ENCODE assay signal across 8 mouse cellular contexts in the genomic region with DNA sequence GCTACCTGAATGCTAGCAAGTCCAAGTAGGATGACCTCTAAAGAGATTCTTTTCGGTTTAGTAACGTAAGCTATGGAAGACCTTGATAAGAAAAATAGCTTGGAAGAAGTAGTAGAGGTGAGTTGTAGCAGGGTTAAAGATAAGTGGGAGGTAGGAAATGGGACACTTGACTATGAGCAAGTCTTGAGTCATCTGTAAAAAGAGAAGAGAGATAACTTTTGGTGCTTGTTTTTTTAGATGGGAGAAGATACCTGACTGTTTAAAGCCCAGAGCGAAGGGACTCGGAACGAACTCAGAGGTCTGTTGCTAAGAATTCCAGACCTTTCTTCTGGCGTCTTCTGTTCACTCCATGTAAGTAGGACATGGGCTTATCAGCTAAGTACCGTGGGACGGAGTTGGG. TPM values are rescaled to one million over a fixed set of nuclear protein-coding genes. Genes with fewer than 3 reads are reported as not detected.
DNase-seq lines count a peak whose midpoint lies in the region; ATAC-seq and TF ChIP-seq lines count a peak whose summit lies in the region.

A gene (plus strand): TSS at position 301 of the 400 bp plus-strand sequence.

- no peaks in the 10 kb centered on the region for H3K4me1 ChIP-seq in cortical plate, adult 2 months (ENCODE audit: control insufficient read depth, insufficient read depth, low read length)
- H3K4me1 ChIP-seq in hindbrain, embryonic 15.5 days (replicated peaks), result peaks cover 27% of the 10 kb centered on the region
- H3K4me1 ChIP-seq in midbrain, embryonic 10.5 days, result peaks cover 26% of the 10 kb centered on the region

- no peaks in the 10 kb centered on the region for H3K36me3 ChIP-seq in hindbrain, embryonic 15.5 days
- 0 out of 2 replicates have a peak, but pooled peaks cover 3% of the 10 kb centered on the region for H3K36me3 ChIP-seq in midbrain, embryonic 10.5 days

- no peak for TF ChIP-seq POLR2A in cortical plate, adult 2 months (IDR thresholded peaks at IDR 0.05; ENCODE audit: extremely low read depth, insufficient read depth, low read length)

- WGBS in hindbrain, embryonic 15.5 days, result 92% methylated on average over 8 of the region's 8 CpGs
- 92% methylated on average over 8 of the region's 8 CpGs for WGBS in midbrain, embryonic 10.5 days

- peak within 1 kb of the TSS; percentile 66 for H3K4me2 ChIP-seq in hindbrain, embryonic 15.5 days

- H3K27ac ChIP-seq in cortical plate, adult 2 months (ENCODE audit: insufficient read depth, low read length), result peak within 1 kb of the TSS; percentile 89
- peak within 1 kb of the TSS; percentile 95 for H3K27ac ChIP-seq in hindbrain, embryonic 15.5 days (replicated peaks)
- H3K27ac ChIP-seq in midbrain, embryonic 10.5 days (replicated peaks), result peak within 1 kb of the TSS; percentile 93

- peak within 1 kb of the TSS; percentile 51 for H3K4me3 ChIP-seq in cortical plate, adult 2 months (ENCODE audit: insufficient read depth, low read length)
- peak within 1 kb of the TSS; percentile 71 for H3K4me3 ChIP-seq in hindbrain, embryonic 15.5 days
- peak within 1 kb of the TSS; percentile 76 for H3K4me3 ChIP-seq in midbrain, embryonic 10.5 days

- H3K9me3 ChIP-seq in hindbrain, embryonic 15.5 days, result no peaks in the 10 kb centered on the region
- H3K9me3 ChIP-seq in midbrain, embryonic 10.5 days (replicated peaks), result peaks cover 10% of the 10 kb centered on the region; the same call in 1 of the 2 replicates

- no peak for DNase-seq in layer of hippocampus, adult 8-10 months (ENCODE audit: low spot score in 2 of 2)
- no peak for DNase-seq in layer of hippocampus, adult 9-10 months (ENCODE audit: low spot score)
- no peak for DNase-seq in midbrain, embryonic 10.5 days (ENCODE audit: low spot score)
- no peak for DNase-seq in urinary bladder, postnatal 4 days (ENCODE audit: low spot score in 2 of 2)
- DNase-seq in thymus, postnatal 4 days, result no peak

- TF ChIP-seq CTCF in cortical plate, adult 2 months (IDR thresholded peaks at IDR 0.05; ENCODE audit: extremely low read depth, insufficient read depth, low read length), result no peak

- no peaks in the 10 kb centered on the region for H3K27me3 ChIP-seq in hindbrain, embryonic 15.5 days
- peaks cover 40% of the 10 kb centered on the region; the same call in 1 of the 2 replicates for H3K27me3 ChIP-seq in midbrain, embryonic 10.5 days (ENCODE audit: low read depth, poor library complexity, severe bottlenecking)

- H3K9ac ChIP-seq in hindbrain, embryonic 15.5 days, result peak within 1 kb of the TSS; percentile 86

- no peak for ATAC-seq in hindbrain, embryonic 15.5 days (ENCODE audit: low FRiP score, low read depth)
- no peak for ATAC-seq in CD4-positive, CD25-positive, alpha-beta regulatory T cell, adult 4 months

RNA-seq across cellular contexts. Expression of the gene that starts here (rescaled TPM):
- 10 to 100 TPM; 16.3 to 19.4 (median 18.8) TPM for total RNA-seq in layer of hippocampus, adult 8-10 months (2022)
- 14.0 and 15.8 TPM in 2 replicates for polyA plus RNA-seq in cortical plate, adult 2 months (2012; rRNA removed)
- polyA plus RNA-seq in hindbrain, embryonic 15.5 days (2015; fragmentation: Nextera tagmentation; extraction: Ambion mirVana), result 15.0 and 16.3 TPM in 2 replicates
- 8.4 and 8.5 TPM in 2 replicates for polyA plus RNA-seq in midbrain, embryonic 10.5 days (2016; fragmentation: Nextera tagmentation; extraction: Ambion mirVana)
- polyA plus RNA-seq in CD4-positive, CD25-positive, alpha-beta regulatory T cell, adult 4 months (2017; shearing (Covaris generic)), result not detected
